Mouse (Mus musculus): ENCODE data around the gene Enpp1. TPM values are rescaled to one million over a fixed set of nuclear protein-coding genes. Genes with fewer than 3 reads are reported as not detected.

Gene Enpp1
- polyA plus RNA-seq, 1 experiment from 2014 or later: 9.3 TPM

DNA sequence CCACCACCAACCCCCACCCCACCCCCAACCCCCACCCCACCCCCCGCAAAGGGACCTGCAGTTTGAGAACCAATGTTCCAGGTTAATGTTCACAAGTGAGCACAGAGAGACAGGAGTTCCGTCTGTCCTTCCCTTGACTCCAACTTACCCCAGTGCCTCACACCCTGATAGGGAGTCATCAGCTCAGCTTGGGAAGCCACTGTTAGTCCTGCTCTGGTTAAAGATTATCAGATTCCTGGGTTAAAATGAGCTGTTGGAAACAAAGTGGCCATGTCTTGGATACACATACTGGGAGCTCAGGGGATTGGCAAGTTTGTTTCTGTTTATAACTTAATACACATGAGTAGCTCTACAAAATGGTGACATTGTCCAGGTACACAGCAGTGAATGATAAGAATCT lies 75.0 kb downstream of the Enpp1 start:
- no peak overlapping the region for H3K4me2 ChIP-seq (ENCODE audit: low read depth, low read length)
- WGBS: 75% methylated on average over 2 of the region's 2 CpGs
- H3K36me3 ChIP-seq (ENCODE audit: control insufficient read depth, insufficient read depth, low read length): no peaks in the 10 kb centered on the region

DNA sequence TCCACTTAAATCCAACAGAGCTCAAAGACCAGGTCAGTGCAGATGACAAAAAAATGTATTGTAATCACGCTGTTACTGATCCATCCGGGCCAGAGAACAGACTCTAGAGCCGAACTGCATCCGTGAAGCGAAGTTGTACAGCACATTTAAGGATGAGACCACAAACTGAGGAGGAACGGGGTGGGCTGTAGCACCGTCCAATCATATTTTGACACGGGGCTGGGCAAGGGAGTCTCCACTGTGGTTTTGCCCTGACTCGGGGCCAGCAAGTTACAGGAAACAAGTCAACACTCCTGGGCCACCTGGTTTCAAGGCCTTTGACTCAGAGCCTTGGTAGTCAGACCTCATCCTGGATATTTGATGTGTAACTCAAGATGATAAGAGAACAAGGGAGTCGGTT lies 76.1 kb downstream of the Enpp1 start:
- Histone ChIP-seq H3K9me3 (ENCODE audit: control insufficient read depth, low read length) (no peaks in the 10 kb centered on the region), H3K4me1 (ENCODE audit: control insufficient read depth, insufficient read depth, low read length) (peaks cover 8% of the 10 kb centered on the region; the same call in 1 of the 2 replicates), H3K36me3 (ENCODE audit: control insufficient read depth, insufficient read depth, low read length) (no peaks in the 10 kb centered on the region), H3K4me3 (ENCODE audit: low read depth, low read length) (no peak overlapping the region), H3K9ac (ENCODE audit: low read depth, low read length) (no peak overlapping the region), H3K4me2 (ENCODE audit: low read depth, low read length) (no peak overlapping the region), H3K27me3 (replicated peaks; ENCODE audit: control insufficient read depth, insufficient read depth, low read length) (no peaks in the 10 kb centered on the region), H3K27ac (replicated peaks; ENCODE audit: low read depth, low read length) (no peak overlapping the region)
- 88% methylated on average over 10 of the region's 10 CpGs for WGBS
- ATAC-seq (ENCODE audit: low read depth) (no peak), DNase-seq (ENCODE audit: low spot score) (no peak)

More for the DNA sequence above, 75.0 kb downstream of the Enpp1 start:
- no peak for ATAC-seq (ENCODE audit: low read depth)
- no peaks in the 10 kb centered on the region for H3K27me3 ChIP-seq (replicated peaks; ENCODE audit: control insufficient read depth, insufficient read depth, low read length)
- H3K9ac ChIP-seq (ENCODE audit: low read depth, low read length): no peak overlapping the region
- H3K4me1 ChIP-seq (ENCODE audit: control insufficient read depth, insufficient read depth, low read length): peaks cover 8% of the 10 kb centered on the region; the same call in 1 of the 2 replicates
- H3K4me3 ChIP-seq (ENCODE audit: low read depth, low read length): no peak overlapping the region
- no peak overlapping the region for H3K27ac ChIP-seq (replicated peaks; ENCODE audit: low read depth, low read length)
- no peaks in the 10 kb centered on the region for H3K9me3 ChIP-seq (ENCODE audit: control insufficient read depth, low read length)
- DNase-seq (ENCODE audit: low spot score): no peak

DNA sequence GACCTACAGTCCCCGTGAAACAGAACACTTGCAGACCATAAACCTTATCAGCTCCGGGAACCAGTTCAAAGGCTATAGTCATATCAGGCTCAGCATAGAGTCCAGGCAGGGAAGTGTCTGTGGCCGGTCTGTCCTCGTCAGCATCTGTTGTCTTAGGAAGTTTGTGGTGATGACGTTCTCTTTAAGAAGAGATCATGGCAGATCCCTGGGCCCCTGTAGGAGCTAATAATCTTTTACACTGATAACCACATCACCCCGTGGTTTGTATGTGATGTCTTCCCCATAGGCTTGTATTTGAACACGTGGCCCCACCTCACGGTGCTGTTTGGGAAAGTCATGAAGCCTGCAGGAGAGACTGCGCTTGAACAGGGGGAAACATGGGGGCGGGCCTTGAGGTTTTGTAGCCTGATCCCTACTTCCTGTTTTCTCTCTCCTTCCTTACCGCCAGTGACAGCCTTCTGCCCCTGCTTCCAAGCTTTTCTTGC lies 76.6 kb downstream of the Enpp1 start:
- Histone ChIP-seq H3K4me2 (ENCODE audit: low read depth, low read length) (no peak overlapping the region), H3K9ac (ENCODE audit: low read depth, low read length) (no peak overlapping the region), H3K9me3 (ENCODE audit: control insufficient read depth, low read length) (no peaks in the 10 kb centered on the region), H3K36me3 (ENCODE audit: control insufficient read depth, insufficient read depth, low read length) (no peaks in the 10 kb centered on the region), H3K27ac (replicated peaks; ENCODE audit: low read depth, low read length) (no peak overlapping the region), H3K4me3 (ENCODE audit: low read depth, low read length) (no peak overlapping the region), H3K27me3 (replicated peaks; ENCODE audit: control insufficient read depth, insufficient read depth, low read length) (no peaks in the 10 kb centered on the region), H3K4me1 (ENCODE audit: control insufficient read depth, insufficient read depth, low read length) (peaks cover 8% of the 10 kb centered on the region; the same call in 1 of the 2 replicates)
- no peak for DNase-seq (ENCODE audit: low spot score)
- ATAC-seq (ENCODE audit: low read depth): no peak
- 75% methylated on average over 11 of the region's 11 CpGs for WGBS

DNA sequence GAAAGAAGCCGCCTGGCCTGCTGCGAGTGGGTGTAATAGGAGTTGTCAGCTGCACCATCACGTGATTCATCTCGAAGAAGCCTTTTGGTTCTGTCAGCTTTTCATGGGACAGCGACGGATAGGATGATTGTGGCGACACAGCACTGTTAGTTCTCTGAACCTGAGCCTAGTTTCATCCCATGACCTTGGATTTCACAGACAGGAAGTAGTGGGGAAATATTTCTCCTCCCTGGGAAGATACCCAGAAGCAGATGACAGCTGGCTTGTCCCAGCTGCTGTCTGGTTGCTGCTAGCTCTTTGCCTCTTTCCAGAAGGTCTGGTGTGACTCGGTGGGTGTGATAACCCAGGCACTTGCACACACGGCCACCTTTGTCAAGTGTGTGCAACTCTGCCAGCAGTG lies 77.7 kb downstream of the Enpp1 start:
- no peaks in the 10 kb centered on the region for H3K36me3 ChIP-seq (ENCODE audit: control insufficient read depth, insufficient read depth, low read length)
- H3K4me3 ChIP-seq (ENCODE audit: low read depth, low read length): no peak overlapping the region
- H3K9me3 ChIP-seq (ENCODE audit: control insufficient read depth, low read length): no peaks in the 10 kb centered on the region
- no peak for ATAC-seq (ENCODE audit: low read depth)
- no peak overlapping the region for H3K4me2 ChIP-seq (ENCODE audit: low read depth, low read length)
- no peak overlapping the region for H3K27ac ChIP-seq (replicated peaks; ENCODE audit: low read depth, low read length)
- peaks cover 4% of the 10 kb centered on the region; the same call in 1 of the 2 replicates for H3K4me1 ChIP-seq (ENCODE audit: control insufficient read depth, insufficient read depth, low read length)
- H3K9ac ChIP-seq (ENCODE audit: low read depth, low read length): no peak overlapping the region
- H3K27me3 ChIP-seq (replicated peaks; ENCODE audit: control insufficient read depth, insufficient read depth, low read length): no peaks in the 10 kb centered on the region
- WGBS: 73% methylated on average over 9 of the region's 9 CpGs
- no peak for DNase-seq (ENCODE audit: low spot score)

DNA sequence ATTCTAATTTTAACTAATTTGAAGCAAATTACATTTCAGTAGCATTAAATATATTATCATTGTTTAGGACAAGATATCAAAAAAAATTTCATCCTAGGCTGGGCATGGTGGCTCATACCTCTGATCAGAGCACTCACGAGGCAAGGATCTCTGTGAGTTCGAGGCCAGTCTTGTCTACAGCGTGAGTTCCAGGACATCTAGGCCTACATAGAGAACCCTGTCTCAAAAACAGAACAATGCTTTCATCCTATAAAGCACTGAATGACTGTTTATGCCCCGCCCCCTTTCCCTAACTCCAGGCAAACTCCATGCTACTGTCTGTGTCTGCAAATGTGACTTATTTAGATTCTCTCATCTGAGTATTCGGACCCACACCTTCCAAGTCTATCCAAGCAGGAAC lies 80.8 kb downstream of the Enpp1 start:
- Histone ChIP-seq H3K4me1 (ENCODE audit: control insufficient read depth, insufficient read depth, low read length) (no peaks in the 10 kb centered on the region), H3K4me2 (ENCODE audit: low read depth, low read length) (no peak overlapping the region), H3K27ac (replicated peaks; ENCODE audit: low read depth, low read length) (no peak overlapping the region), H3K27me3 (replicated peaks; ENCODE audit: control insufficient read depth, insufficient read depth, low read length) (no peaks in the 10 kb centered on the region), H3K9ac (ENCODE audit: low read depth, low read length) (no peak overlapping the region), H3K36me3 (ENCODE audit: control insufficient read depth, insufficient read depth, low read length) (no peaks in the 10 kb centered on the region), H3K4me3 (ENCODE audit: low read depth, low read length) (no peak overlapping the region), H3K9me3 (ENCODE audit: control insufficient read depth, low read length) (no peaks in the 10 kb centered on the region)
- WGBS: 95% methylated on average over 5 of the region's 5 CpGs
- ATAC-seq (ENCODE audit: low read depth) (no peak), DNase-seq (ENCODE audit: low spot score) (no peak)

GRCm38 (mm10) chr10:24630469-24631081 lies 81.4 kb downstream of the Enpp1 start:
- Histone ChIP-seq H3K4me3 (ENCODE audit: low read depth, low read length) (no peak overlapping the region), H3K4me1 (ENCODE audit: control insufficient read depth, insufficient read depth, low read length) (no peaks in the 10 kb centered on the region), H3K4me2 (ENCODE audit: low read depth, low read length) (peak overlapping the region; percentile 41), H3K9ac (ENCODE audit: low read depth, low read length) (no peak overlapping the region), H3K27ac (replicated peaks; ENCODE audit: low read depth, low read length) (no peak overlapping the region), H3K36me3 (ENCODE audit: control insufficient read depth, insufficient read depth, low read length) (no peaks in the 10 kb centered on the region), H3K9me3 (ENCODE audit: control insufficient read depth, low read length) (no peaks in the 10 kb centered on the region), H3K27me3 (replicated peaks; ENCODE audit: control insufficient read depth, insufficient read depth, low read length) (no peaks in the 10 kb centered on the region)
- ATAC-seq (ENCODE audit: low read depth) (0 out of 2 replicates have a peak, but pooled peaks have one; percentile 44), DNase-seq (ENCODE audit: low spot score) (peak; percentile 78)
- 21% methylated on average over 18 of the region's 18 CpGs for WGBS

DNA sequence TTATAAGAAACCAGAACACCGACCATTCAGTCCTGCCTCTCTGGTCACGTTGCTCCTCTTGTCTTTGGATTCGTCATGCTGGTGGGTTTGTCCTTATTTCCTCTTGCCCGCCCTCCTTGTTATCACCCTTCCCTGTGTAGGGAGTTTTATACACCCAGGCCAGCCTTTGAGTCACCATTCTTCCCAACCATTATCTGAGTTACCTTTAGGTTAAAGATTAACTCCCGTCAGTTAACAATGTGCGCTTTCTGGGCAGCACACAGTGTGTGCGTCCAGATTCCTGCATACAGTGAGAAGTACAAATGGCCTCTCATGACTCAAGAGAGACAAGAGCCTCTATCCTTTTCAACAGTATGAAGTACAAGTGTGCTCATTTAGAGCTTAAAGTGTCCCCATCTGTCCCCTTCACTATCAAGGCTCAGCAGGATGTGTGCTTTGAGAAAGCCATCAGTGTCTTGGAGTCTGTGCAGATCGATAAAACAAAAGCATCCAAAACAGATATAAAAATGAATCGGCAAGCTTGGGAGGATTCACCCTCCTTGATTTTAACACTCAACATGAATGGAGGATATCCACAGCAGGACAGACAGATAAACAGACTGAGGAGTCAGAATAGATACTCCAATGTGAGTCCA lies 82.8 kb downstream of the Enpp1 start:
- H3K9me3 ChIP-seq (ENCODE audit: control insufficient read depth, low read length): no peaks in the 10 kb centered on the region
- H3K4me3 ChIP-seq (ENCODE audit: low read depth, low read length): no peak overlapping the region
- no peaks in the 10 kb centered on the region for H3K27me3 ChIP-seq (replicated peaks; ENCODE audit: control insufficient read depth, insufficient read depth, low read length)
- 84% methylated on average over 9 of the region's 9 CpGs for WGBS
- no peak overlapping the region for H3K27ac ChIP-seq (replicated peaks; ENCODE audit: low read depth, low read length)
- ATAC-seq (ENCODE audit: low read depth): no peak
- no peaks in the 10 kb centered on the region for H3K4me1 ChIP-seq (ENCODE audit: control insufficient read depth, insufficient read depth, low read length)
- no peak overlapping the region for H3K9ac ChIP-seq (ENCODE audit: low read depth, low read length)
- H3K36me3 ChIP-seq (ENCODE audit: control insufficient read depth, insufficient read depth, low read length): no peaks in the 10 kb centered on the region
- no peak for DNase-seq (ENCODE audit: low spot score)
- no peak overlapping the region for H3K4me2 ChIP-seq (ENCODE audit: low read depth, low read length)

- ATAC-seq (ENCODE audit: low read depth): no peak
- H3K9ac ChIP-seq (ENCODE audit: low read depth, low read length): no peak overlapping the region
- no peaks in the 10 kb centered on the region; the same call in 1 of the 2 replicates for H3K4me1 ChIP-seq (ENCODE audit: control insufficient read depth, insufficient read depth, low read length)
- 67% methylated on average over 9 of the region's 9 CpGs for WGBS
- H3K4me2 ChIP-seq (ENCODE audit: low read depth, low read length): no peak overlapping the region
- H3K36me3 ChIP-seq (ENCODE audit: control insufficient read depth, insufficient read depth, low read length): no peaks in the 10 kb centered on the region
- H3K9me3 ChIP-seq (ENCODE audit: control insufficient read depth, low read length): no peaks in the 10 kb centered on the region
- no peaks in the 10 kb centered on the region for H3K27me3 ChIP-seq (replicated peaks; ENCODE audit: control insufficient read depth, insufficient read depth, low read length)
- DNase-seq (ENCODE audit: low spot score): no peak
- H3K4me3 ChIP-seq (ENCODE audit: low read depth, low read length): no peak overlapping the region
- no peak overlapping the region for H3K27ac ChIP-seq (replicated peaks; ENCODE audit: low read depth, low read length)
Measured at GRCm38 (mm10) chr10:24628466-24628865, 83.5 kb downstream of the Enpp1 start.

GRCm38 (mm10) chr10:24627262-24627661 lies 84.7 kb downstream of the Enpp1 start:
- Histone ChIP-seq H3K36me3 (ENCODE audit: control insufficient read depth, insufficient read depth, low read length) (no peaks in the 10 kb centered on the region), H3K4me3 (ENCODE audit: low read depth, low read length) (no peak overlapping the region), H3K9me3 (ENCODE audit: control insufficient read depth, low read length) (no peaks in the 10 kb centered on the region), H3K27ac (replicated peaks; ENCODE audit: low read depth, low read length) (no peak overlapping the region), H3K4me2 (ENCODE audit: low read depth, low read length) (no peak overlapping the region), H3K9ac (ENCODE audit: low read depth, low read length) (no peak overlapping the region), H3K4me1 (ENCODE audit: control insufficient read depth, insufficient read depth, low read length) (no peaks in the 10 kb centered on the region; the same call in 1 of the 2 replicates), H3K27me3 (replicated peaks; ENCODE audit: control insufficient read depth, insufficient read depth, low read length) (no peaks in the 10 kb centered on the region)
- DNase-seq (ENCODE audit: low spot score) (no peak), ATAC-seq (ENCODE audit: low read depth) (no peak)
- 66% methylated on average over 12 of the region's 12 CpGs for WGBS

Measured in embryonic facial prominence, embryonic 14.5 days (tissue).